Mouse (Mus musculus): ENCODE data around the gene Ogt. TPM values are rescaled to one million over a fixed set of nuclear protein-coding genes. Genes with fewer than 3 reads are reported as not detected.
A peak's percentile ranks its signal among the peaks of the same experiment; 100 is the strongest.

Ogt gene
- polyA plus RNA-seq (2016; fragmentation: Nextera tagmentation; extraction: Ambion mirVana) = 98.4 and 117 TPM in 2 replicates

GRCm38 (mm10) chrX:101639741-101640166 lies at the start of gene Ogt:
Gene Ogt, plus strand, starts transcription at chrX:101640060.
- Histone ChIP-seq H3K4me3 (peak within 1 kb of the TSS; percentile 70), H3K36me3 (peaks cover 4% of the 10 kb centered on the region; the same call in 1 of the 2 replicates), H3K27me3 (ENCODE audit: insufficient read depth, poor library complexity, severe bottlenecking) (peaks cover 36% of the 10 kb centered on the region; the same call in 1 of the 2 replicates), H3K4me1 (no peaks in the 10 kb centered on the region), H3K27ac (peak within 1 kb of the TSS; percentile 91), H3K9me3 (no peaks in the 10 kb centered on the region)
- 11% methylated on average over 24 of the region's 24 CpGs for WGBS
- peak; percentile 94 for DNase-seq (ENCODE audit: low spot score)

- Histone ChIP-seq H3K4me1 (no peaks in the 10 kb centered on the region), H3K36me3 (no peaks in the 10 kb centered on the region), H3K27me3 (ENCODE audit: insufficient read depth, poor library complexity, severe bottlenecking) (peaks cover 67% of the 10 kb centered on the region), H3K27ac (no peak overlapping the region), H3K9me3 (no peaks in the 10 kb centered on the region), H3K4me3 (no peak overlapping the region)
- no peak for DNase-seq (ENCODE audit: low spot score)
- 81% methylated on average over 3 of the region's 3 CpGs for WGBS
These were observed 23.7 kb upstream of the Ogt start for GRCm38 (mm10) chrX:101616183-101616582.

GRCm38 (mm10) chrX:101617889-101618288 lies 22.0 kb upstream of the Ogt start:
- Histone ChIP-seq H3K27ac (no peak overlapping the region), H3K9me3 (no peaks in the 10 kb centered on the region), H3K27me3 (ENCODE audit: insufficient read depth, poor library complexity, severe bottlenecking) (peaks cover 65% of the 10 kb centered on the region), H3K4me1 (no peaks in the 10 kb centered on the region), H3K4me3 (no peak overlapping the region), H3K36me3 (no peaks in the 10 kb centered on the region)
- 39% methylated on average over 10 of the region's 10 CpGs for WGBS
- peak; percentile 76 for DNase-seq (ENCODE audit: low spot score)

- no peak overlapping the region for H3K27ac ChIP-seq
- H3K9me3 ChIP-seq = no peaks in the 10 kb centered on the region
- no peaks in the 10 kb centered on the region for H3K36me3 ChIP-seq
- H3K4me3 ChIP-seq = no peak overlapping the region
- WGBS = 60% methylated on average over 6 of the region's 6 CpGs
- H3K4me1 ChIP-seq = no peaks in the 10 kb centered on the region
- DNase-seq (ENCODE audit: low spot score) = no peak
- peaks cover 58% of the 10 kb centered on the region for H3K27me3 ChIP-seq (ENCODE audit: insufficient read depth, poor library complexity, severe bottlenecking)
These were observed 19.5 kb upstream of the Ogt start for GRCm38 (mm10) chrX:101620317-101620716.

GRCm38 (mm10) chrX:101622539-101622938 lies 17.3 kb upstream of the Ogt start:
- Histone ChIP-seq H3K4me3 (no peak overlapping the region), H3K27ac (no peak overlapping the region), H3K27me3 (ENCODE audit: insufficient read depth, poor library complexity, severe bottlenecking) (peaks cover 49% of the 10 kb centered on the region), H3K36me3 (no peaks in the 10 kb centered on the region), H3K9me3 (no peaks in the 10 kb centered on the region), H3K4me1 (no peaks in the 10 kb centered on the region)
- DNase-seq (ENCODE audit: low spot score) = no peak
- WGBS = 42% methylated on average over 3 of the region's 3 CpGs

- Histone ChIP-seq H3K27me3 (ENCODE audit: insufficient read depth, poor library complexity, severe bottlenecking) (peaks cover 41% of the 10 kb centered on the region; the same call in 1 of the 2 replicates), H3K9me3 (no peaks in the 10 kb centered on the region), H3K27ac (no peak overlapping the region), H3K4me1 (no peaks in the 10 kb centered on the region), H3K36me3 (no peaks in the 10 kb centered on the region), H3K4me3 (no peak overlapping the region)
- 22% methylated on average over 8 of the region's 9 CpGs for WGBS
- DNase-seq (ENCODE audit: low spot score) = no peak
These were observed 2.9 kb upstream of the Ogt start for GRCm38 (mm10) chrX:101636821-101637525.

- Histone ChIP-seq H3K4me1 (no peaks in the 10 kb centered on the region), H3K36me3 (peaks cover 2% of the 10 kb centered on the region; the same call in 1 of the 2 replicates), H3K9me3 (no peaks in the 10 kb centered on the region), H3K4me3 (peak overlapping the region; percentile 70), H3K27me3 (ENCODE audit: insufficient read depth, poor library complexity, severe bottlenecking) (peaks cover 36% of the 10 kb centered on the region; the same call in 1 of the 2 replicates), H3K27ac (peak overlapping the region; percentile 91; the same call in 1 of the 2 replicates)
- no peak for DNase-seq (ENCODE audit: low spot score)
- WGBS = 39% methylated on average over 3 of the region's 3 CpGs
These were observed 1.0 kb upstream of the Ogt start for GRCm38 (mm10) chrX:101638856-101639255.

GRCm38 (mm10) chrX:101639306-101639705 lies 554 bp upstream of the Ogt start:
- Histone ChIP-seq H3K9me3 (no peaks in the 10 kb centered on the region), H3K4me3 (peak overlapping the region; percentile 70), H3K4me1 (no peaks in the 10 kb centered on the region), H3K27ac (peak overlapping the region; percentile 91; the same call in 1 of the 2 replicates), H3K36me3 (peaks cover 4% of the 10 kb centered on the region; the same call in 1 of the 2 replicates), H3K27me3 (ENCODE audit: insufficient read depth, poor library complexity, severe bottlenecking) (peaks cover 36% of the 10 kb centered on the region; the same call in 1 of the 2 replicates)
- 17% methylated on average over 13 of the region's 13 CpGs for WGBS
- DNase-seq (ENCODE audit: low spot score) = no peak

- H3K27ac ChIP-seq = peak overlapping the region; percentile 91
- peaks cover 36% of the 10 kb centered on the region; the same call in 1 of the 2 replicates for H3K27me3 ChIP-seq (ENCODE audit: insufficient read depth, poor library complexity, severe bottlenecking)
- H3K4me1 ChIP-seq = no peaks in the 10 kb centered on the region
- H3K4me3 ChIP-seq = peak overlapping the region; percentile 70
- WGBS = 9% methylated on average over 45 of the region's 45 CpGs
- H3K9me3 ChIP-seq = no peaks in the 10 kb centered on the region
- peak; percentile 76 for DNase-seq (ENCODE audit: low spot score)
- H3K36me3 ChIP-seq = peaks cover 4% of the 10 kb centered on the region; the same call in 1 of the 2 replicates
These were observed 617 bp downstream of the Ogt start for GRCm38 (mm10) chrX:101640194-101641160.

- 8% methylated on average over 6 of the region's 6 CpGs for WGBS
- peaks cover 36% of the 10 kb centered on the region; the same call in 1 of the 2 replicates for H3K27me3 ChIP-seq (ENCODE audit: insufficient read depth, poor library complexity, severe bottlenecking)
- peak overlapping the region; percentile 91 for H3K27ac ChIP-seq
- no peaks in the 10 kb centered on the region for H3K4me1 ChIP-seq
- no peak for DNase-seq (ENCODE audit: low spot score)
- H3K4me3 ChIP-seq = peak overlapping the region; percentile 70
- peaks cover 4% of the 10 kb centered on the region; the same call in 1 of the 2 replicates for H3K36me3 ChIP-seq
- no peaks in the 10 kb centered on the region for H3K9me3 ChIP-seq
These were observed 1.3 kb downstream of the Ogt start for GRCm38 (mm10) chrX:101641161-101641530.

- peak overlapping the region; percentile 70 for H3K4me3 ChIP-seq
- H3K36me3 ChIP-seq = peaks cover 4% of the 10 kb centered on the region; the same call in 1 of the 2 replicates
- 31% methylated on average over 5 of the region's 5 CpGs for WGBS
- no peak for DNase-seq (ENCODE audit: low spot score)
- H3K4me1 ChIP-seq = no peaks in the 10 kb centered on the region
- H3K27me3 ChIP-seq (ENCODE audit: insufficient read depth, poor library complexity, severe bottlenecking) = peaks cover 33% of the 10 kb centered on the region; the same call in 1 of the 2 replicates
- H3K27ac ChIP-seq = no peak overlapping the region
- H3K9me3 ChIP-seq = no peaks in the 10 kb centered on the region
These were observed 2.2 kb downstream of the Ogt start for GRCm38 (mm10) chrX:101642091-101642490.

GRCm38 (mm10) chrX:101645286-101645685 lies 5.4 kb downstream of the Ogt start:
- H3K9me3 ChIP-seq = no peaks in the 10 kb centered on the region
- H3K36me3 ChIP-seq = peaks cover 4% of the 10 kb centered on the region; the same call in 1 of the 2 replicates
- DNase-seq (ENCODE audit: low spot score) = no peak
- 74% methylated on average over 2 of the region's 2 CpGs for WGBS
- H3K4me3 ChIP-seq = no peak overlapping the region
- peaks cover 11% of the 10 kb centered on the region; the same call in 1 of the 2 replicates for H3K27me3 ChIP-seq (ENCODE audit: insufficient read depth, poor library complexity, severe bottlenecking)
- H3K27ac ChIP-seq = no peak overlapping the region
- H3K4me1 ChIP-seq = no peaks in the 10 kb centered on the region

Measured in heart, embryonic 10.5 days (tissue).